Mouse (Mus musculus) CD4-positive helper T cell, adult 2 months (primary cell): Measurements from ENCODE around the gene Pcsk4.
A peak's percentile ranks its signal among the peaks of the same experiment; 100 is the strongest.

Experiments used
- DNase-seq: peaks from one replicate; pipeline ENCODE4 v3.0.0-alpha.2; 2012; ENCODE audit warnings: low read depth, missing footprints, low spot score

Pcsk4 gene

DNA sequence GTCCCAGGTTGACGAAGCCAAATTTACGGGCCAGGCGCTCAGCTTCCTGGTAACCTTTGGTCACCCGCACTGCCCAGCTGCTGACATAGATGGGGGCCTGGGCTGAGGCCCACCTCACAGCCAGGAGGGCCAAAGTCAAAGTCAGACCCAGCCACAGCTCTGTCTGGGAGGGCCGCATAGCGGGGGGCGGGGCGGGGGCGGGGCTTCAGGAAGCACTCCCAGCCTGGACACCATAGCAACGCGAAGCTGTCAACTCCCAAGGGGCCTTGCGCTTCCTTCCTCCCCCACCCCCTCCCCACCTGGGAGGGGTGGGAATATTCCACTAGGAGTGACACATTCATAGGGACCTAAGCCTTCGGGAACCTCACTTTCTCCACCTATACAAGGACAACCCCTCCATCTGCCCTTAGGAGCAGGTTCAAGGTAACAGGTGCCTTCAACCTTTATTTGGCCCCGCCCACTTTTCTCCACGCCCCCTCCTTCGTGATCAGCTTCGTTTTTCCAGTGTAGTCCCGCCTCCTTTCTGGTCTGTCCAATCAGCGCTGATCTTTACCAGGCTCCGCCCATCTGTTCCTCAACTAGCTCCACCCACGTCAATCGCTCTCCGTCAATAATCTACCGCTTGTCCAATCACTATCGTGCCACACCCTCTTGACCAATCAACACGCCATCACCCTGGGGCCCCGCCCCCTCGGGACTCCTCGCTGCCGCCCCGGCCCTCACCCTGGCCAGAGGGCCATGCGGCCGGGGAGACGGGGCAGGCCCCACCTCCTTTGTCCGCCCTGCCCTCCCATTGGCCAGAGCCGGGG lies at the start of gene Pcsk4, which contains the start of gene Reep6:
Pcsk4 (minus strand) TSS at position 226 of the 809 bp plus-strand sequence.
Reep6 (plus strand) TSS at position 681 of the 809 bp plus-strand sequence.
- peak; percentile 90 for DNase-seq

DNA sequence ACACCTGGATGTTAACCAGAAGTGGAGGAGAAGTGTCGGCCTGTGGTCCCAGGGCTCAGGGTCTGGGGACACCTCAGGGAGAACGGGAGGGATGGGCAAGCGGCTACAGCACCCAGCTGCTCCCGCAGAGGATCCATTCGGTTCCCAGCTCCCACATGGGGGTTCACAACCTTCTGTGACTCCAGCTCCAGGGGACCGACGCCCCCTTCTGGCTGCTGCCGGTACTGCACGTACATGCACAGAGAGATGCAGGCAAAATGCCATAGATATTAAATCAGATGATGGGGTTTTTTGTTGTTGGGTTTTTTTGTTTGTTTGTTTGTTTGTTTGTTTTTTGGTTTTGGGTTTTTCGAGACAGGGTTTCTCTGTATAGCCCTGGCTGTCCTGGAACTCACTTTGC lies 48.4 kb upstream of the Pcsk4 start:
- DNase-seq, result peak; percentile 42

DNA sequence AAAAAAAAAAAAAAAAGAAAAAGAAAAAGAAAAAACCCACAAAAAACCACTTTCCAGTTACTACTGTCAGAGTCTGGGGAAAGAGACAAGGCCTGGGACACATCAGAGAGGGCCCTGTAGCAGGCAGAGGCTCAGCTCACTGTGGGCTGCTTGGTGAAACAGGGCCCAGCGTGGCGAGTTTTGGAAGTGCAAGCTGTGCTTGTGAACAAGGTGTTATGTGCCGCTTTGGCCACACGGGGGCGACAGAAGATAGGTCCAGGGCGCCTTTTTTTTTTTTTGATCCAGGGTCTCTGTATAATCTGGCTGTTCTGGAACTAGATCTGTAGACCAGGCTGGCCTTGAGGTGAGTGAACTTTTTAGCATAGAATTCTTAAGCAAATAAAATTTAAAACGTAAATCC lies 46.9 kb upstream of the Pcsk4 start:
- peak; percentile 90 for DNase-seq

DNA sequence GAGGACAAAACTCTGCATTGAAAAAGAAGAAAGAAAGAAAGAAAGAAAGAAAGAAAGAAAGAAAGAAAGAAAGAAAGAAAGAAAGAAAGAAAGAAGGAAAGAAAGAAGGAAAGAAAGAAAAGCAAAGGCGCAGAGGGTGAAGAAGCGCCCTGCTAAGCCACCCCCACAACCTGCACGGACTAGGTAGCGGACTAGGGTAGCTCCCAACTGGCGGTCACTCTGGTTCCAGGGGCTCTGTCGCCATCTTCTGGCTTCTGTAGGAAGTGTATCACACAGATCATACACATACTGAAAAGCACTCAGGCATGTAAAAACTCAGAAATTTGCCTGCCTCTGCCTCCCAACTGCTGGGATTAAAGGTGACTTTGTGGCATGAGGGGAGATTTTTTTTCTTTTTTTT lies 44.8 kb upstream of the Pcsk4 start:
- DNase-seq, result peak; percentile 50

DNA sequence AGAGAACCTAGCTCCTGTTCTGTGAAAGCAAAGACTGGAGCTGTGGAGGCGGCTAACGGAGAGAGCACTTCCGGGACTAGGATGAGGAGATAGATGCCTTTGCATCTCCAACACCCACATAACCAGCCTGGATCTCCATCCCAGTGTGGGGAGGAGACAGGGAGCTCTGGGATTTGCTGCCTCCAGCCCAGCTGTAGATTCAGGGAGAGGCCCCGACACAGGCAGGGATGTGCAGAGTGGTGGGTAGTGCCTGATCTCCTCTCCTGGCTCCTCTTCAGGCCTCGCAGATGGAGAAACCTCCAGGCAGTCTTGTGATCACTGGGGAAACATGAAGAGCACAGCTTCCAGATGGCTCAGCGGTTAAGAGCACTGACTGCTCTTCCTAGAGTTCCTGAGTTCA lies 43.4 kb upstream of the Pcsk4 start:
- DNase-seq, result no peak

DNA sequence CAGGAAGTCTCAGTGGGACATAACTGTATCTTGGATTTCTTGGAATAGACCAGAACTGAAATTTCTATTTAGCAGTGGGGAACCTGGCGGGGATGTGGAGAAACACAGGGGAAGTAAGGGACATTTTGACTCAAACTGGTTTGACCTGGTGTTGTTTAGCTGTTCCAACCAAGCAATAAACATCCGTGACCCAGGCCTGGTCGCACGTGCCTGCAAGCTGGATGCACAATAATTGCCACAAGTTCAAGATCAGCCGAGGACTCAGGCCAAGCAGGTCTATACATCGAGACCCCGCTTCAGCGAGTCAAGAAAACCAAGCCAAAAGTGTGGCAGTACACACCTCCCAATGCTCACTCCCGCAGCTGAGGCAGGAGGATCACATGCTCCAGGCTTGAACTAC lies 42.7 kb upstream of the Pcsk4 start:
- no peak for DNase-seq

DNA sequence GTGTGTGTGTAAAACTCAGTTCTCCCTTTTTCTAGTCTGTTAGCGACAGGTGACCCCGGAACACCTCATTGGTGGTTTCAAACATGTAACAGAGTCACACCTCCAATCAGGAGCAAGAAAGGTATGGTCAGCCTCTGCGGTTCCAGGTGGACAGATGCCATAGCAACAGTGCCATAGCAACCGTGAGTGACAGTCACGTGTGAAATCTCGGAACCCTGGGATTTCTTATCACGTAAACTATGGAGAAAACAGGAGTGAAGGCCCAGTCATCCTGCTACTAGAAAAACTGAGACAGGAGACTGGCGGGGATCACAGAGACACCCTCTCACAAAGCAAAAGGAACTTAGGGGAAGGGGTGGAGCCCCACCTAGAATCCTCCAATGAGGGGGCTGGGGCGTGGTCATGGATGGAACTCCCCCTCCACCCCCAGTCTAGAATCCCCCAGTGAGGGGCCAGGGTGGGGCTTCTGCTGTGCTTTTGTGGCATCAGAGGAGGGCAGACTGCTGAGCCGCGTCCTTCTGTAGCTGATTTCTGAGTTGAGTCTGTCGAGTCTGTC lies 42.2 kb upstream of the Pcsk4 start:
- DNase-seq, result peak; percentile 48

DNA sequence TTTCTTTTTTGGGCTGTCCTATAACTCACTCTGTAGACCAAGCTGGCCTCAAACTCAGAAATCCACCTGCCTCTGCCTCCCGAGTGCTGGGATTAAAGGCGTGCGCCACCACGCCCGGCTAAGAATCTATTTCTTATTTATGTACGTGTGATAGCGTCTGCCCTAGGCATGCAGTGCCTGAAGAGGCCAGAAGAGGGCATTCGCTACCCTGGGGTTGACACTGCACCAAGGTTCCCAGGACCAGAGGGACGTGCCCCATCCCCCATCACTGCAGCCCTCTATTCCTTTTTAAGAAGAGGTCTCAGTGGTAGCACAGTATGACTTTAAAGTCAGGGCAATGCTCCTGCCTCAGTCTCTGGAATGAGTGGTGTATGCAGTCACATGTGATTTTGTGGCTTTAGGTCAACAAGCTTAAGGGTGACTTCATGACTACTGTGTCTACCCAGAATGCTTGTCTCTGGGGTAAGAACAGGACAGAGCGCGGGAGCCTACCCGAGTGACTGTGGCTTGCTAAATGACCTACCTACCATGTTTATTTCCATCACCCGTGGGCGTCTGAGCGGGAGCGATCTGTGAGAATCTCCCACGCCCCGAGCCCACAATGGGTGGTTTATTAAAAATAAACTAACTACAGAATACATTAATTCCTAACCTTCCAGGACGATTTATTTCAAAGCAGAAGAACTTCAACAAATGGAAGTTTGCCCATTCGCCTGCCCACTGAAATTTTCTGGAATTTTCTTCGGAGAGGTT lies 40.9 kb upstream of the Pcsk4 start:
- peak; percentile 42 for DNase-seq

DNA sequence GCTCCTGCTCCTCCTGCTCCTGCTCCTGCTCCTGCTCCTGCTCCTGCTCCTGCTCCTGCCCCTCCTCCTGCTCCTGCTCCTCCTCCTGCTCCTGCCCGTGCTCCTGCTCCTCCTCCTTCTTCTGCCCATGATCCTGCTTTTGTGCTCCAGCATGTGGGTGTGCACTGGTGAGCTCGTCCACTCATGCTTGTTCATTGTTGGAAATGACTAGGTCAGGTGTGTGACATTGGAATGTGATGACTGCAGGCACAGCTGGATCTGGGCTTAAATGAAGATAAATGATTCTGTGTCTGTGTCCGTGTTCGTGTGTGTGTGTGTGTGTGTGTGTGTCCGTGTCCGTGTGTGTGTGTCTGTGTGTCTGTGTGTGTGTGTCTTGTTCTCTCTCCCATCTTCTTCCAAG lies 39.1 kb upstream of the Pcsk4 start:
- DNase-seq, result peak; percentile 50

DNA sequence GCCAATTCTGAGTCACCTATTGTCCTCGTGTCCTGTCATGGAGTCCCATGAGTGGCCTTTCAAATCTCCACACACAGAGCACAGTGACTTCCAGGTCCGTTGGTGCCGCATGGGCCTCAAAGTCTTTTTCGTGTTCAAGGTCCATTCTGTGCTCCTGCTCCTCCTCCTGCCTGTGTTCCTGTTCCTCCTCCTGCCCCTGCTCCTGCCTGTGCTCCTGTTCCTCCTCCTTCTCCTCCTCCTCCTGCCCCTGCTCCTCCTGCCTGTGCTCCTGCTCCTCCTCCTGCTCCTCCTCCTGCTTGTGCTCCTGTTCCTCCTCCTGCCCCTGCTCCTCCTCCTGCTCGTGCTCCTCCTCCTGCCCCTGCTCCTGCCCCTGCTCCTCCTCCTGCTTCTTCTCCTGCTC lies 38.7 kb upstream of the Pcsk4 start:
- DNase-seq, result peak; percentile 44

DNA sequence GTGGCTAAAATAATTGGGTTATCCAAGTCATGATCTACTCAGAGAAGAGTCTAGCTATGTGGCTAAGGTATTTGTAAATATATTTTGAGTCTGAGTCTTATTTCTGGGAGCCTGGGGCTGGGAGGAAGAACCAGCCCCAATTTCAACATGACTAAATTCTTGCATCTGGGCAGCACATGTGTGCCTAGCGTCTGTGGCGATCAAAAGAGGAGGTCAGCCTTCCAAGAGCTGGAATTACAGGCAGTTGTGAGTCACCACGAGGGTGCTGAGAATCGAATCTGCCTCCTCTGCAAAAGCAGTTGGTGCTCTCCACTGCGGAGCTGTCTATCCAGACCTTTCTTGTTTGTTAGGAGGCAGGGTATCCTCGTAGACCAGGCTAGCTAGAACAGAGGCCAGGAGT lies 36.4 kb upstream of the Pcsk4 start:
- DNase-seq, result no peak

DNA sequence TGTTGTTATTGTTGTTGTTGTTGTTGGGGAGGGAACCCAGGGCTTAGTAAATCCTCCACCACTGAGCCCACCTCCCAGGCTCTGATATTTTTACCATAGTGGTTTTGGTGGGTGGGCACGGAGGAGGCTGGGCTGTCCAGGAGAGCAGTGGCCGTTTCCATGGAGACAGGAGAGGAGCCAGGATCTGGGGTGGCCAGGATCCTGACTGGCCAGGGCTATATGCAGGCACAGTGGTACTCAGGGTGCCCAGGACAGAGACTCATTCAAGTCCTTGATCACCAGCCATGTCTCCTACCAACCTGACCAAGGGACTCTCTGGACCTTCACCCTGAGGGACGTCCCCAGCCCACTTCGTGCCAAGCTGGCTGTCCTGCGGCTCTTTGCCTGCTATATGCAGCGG lies 34.4 kb upstream of the Pcsk4 start:
- DNase-seq, result no peak

DNA sequence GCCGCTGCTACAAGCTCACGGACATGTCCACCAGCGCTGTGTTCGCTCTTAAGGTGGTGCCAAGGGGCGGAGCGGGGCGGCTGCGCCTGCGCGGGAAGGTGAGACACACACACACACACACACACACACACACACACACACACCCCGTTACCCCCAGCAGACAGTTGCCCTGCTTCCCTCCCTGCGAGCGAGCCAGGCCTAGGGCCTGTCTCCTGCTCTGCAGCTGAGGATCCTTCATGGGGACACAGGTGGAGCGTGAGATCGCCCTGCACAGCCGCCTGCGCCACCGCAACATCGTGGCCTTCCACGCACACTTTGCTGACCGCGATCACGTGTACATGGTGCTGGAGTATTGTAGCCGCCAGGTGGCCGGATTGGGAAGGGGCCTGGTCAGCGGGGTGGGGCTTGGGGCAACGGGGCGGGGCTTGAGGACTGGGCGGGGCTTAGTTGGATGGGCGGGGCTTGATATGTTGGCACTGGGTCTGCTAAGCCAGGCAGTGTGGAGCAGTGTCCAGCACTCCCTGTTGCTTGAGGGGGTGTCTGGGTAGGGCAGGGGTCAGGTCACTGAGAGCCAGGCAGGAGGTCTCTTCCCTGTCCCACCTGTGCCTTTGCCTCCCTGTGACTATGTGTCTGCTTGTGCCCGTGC lies 28.8 kb upstream of the Pcsk4 start:
- no peak for DNase-seq

DNA sequence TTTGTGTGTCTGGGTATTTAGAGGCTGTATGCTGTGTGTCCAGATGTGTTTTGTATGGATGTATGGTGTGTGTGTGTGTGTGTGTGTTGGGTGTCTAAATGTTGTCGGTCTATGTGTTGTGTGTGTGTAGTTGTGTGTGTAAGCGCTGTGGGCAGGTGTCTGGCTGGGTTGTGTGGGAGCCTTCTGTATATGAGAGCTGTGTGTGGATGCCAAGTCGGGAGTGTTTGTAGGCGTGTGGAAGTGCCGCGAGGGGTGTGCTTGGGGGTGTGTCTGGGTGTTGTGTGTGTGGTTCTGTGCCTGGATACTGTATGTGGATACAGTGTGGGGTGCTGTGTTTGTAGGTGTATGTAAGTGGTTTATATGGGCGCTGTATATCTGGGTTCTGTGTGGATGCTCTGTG lies 28.0 kb upstream of the Pcsk4 start:
- no peak for DNase-seq

DNA sequence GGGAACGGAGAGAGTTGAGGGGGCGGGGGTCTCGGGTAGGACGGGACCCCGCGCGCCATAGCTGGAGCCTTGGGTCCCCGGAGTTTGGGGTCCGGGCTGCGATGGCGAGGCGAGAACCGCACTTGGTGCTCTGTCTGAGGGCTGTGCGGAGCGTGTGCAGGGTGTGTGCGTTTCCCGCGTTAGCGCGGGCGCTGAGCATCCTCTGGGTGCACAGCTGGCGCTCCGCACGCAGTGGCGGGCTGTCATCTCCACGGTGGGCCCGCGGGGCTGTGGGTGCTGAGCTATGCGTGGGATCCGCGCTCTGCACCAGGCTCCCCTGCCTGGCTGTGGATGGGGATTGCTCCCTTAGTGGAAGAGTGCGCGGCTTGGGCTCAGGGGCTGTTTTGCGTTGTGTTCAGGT lies 27.4 kb upstream of the Pcsk4 start:
- DNase-seq, result no peak

DNA sequence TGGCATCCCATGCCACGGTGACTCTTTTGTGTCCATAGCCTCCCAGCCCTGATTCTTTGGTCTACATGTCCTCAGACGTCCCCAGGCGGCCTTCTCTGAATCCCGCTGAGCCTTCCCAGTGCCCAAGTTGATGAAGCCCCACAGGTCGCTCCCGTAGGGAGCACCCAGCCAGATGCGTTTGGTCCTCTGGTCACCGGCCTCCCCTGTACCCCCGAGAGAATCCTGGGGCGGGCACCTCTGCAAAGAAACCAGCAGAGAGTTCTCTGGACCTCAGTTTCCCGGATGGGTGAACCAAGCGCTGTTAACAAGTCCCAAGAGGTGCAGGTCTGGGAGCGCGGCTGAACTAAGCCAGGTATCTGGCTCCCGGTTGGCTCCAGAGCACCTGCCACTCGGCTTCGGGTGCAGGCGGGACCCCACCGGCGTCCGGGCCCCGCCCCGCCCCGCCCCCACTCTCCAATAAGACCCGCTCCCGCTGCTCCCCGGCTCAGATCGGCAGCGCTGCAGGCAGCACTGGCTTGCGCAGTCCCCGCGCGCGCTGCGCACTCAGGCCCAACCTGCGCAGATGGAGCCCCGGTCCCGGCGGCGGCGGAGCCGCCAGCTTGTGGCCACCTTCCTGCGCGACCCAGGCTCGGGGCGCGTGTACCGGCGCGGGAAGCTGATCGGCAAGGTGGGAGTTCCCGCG lies 26.8 kb upstream of the Pcsk4 start, which contains the start of gene Plk5:
Plk5 (plus strand) TSS at position 459 of the 682 bp plus-strand sequence.
- DNase-seq, result no peak

DNA sequence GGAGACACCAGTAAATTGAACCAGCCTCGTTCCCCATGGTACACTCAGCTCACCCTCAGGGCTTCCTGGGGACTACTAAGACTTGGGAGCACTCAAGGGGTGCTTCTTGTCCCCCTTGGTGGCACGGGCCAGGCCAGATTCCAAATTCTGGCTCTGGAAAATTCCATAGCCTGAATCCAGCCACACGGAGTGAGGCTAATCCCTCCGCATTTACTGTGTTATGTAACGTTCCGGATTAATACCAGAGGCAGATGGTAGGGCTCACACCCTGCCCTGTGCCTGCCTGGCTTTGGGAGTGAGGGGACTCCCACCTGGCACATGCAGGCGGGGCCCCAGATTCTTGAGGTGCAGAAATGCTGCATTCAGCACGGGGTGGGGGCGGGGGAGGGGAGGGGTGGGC lies 26.1 kb upstream of the Pcsk4 start:
- DNase-seq, result no peak

DNA sequence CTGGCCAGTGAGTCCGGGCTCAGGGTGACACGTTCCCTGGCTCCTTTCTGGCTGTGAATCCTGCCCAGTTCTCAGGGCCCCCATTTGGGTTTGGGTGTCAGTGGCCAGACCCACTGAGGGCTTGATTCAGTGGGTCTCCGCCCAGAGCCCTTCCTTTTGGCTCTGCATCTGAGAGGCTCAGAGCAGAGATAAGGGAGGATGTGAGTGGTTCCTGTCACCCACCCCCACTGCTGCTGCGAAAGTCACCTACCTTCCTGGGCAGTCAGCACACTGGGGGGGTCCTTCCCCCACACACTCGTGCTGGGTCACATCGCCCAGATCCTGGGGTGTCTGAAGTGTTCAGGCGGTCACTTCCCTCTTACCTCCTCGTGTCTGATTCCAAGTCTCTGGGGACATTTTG lies 23.4 kb upstream of the Pcsk4 start:
- DNase-seq, result no peak

DNA sequence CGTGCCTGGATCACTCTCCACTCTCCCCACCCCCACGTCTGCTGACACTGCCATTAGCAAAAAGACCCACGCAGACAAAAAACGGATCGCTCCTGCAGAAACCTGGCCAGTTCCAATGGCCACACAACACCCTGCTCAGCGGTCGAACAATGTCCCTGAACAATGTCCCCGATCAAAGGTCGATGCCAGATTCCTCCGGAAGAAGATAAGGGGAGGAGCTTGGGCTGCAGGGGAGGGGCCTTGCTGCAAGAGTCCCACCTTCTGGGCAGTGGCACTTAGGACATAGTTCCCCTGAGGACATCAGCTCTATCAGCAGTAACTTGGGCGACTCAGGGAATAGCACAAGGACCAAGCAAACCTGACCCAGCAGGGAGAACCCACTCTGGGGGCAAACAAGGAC lies 22.6 kb upstream of the Pcsk4 start:
- DNase-seq, result no peak

DNA sequence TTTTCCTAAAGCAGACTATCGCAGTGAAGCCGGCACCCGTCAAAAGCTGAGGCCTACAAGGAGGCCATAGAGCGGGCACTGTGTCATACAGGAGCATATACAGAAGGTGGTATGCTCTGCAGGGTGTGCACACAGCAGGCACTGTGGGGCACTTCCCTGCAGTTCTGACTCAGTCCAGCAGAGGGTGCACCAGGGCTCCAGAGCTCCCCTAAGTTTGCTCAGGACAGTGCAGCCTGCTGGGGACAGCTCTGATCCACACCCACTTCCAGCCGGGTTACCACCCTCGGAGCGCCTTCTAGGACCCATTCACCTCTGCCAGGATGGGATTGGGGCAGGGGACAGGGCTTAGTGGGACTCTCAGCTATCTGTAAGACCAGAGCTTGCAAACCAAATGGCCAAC lies 21.0 kb upstream of the Pcsk4 start:
- DNase-seq, result peak; percentile 79

DNA sequence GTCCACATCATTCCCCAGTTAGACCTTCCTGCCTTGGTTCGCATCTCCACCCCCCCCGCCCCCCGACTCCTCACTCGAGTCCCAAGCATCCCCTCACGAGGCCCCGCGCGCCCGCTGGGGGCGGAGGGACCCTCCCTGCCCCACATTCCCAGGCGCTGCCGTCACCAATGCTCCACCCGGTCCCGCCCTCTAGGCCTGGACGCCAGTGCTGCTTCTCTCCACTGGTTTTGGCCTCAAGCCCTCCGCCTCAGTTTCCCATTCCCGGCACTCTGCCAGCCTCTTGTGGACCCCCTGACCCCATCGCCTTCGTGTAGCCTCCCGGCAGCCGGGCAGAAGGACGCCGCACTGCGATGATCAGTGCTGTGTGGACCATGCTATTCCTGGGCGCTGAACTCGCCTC lies 19.7 kb upstream of the Pcsk4 start:
- no peak for DNase-seq
